Mouse (Mus musculus) WW6 (cell line): ENCODE measurements around the gene Cdk14.
"Not testable (repeated sequence)": the region's sequence is repeated elsewhere in the genome, so short reads cannot be mapped to it uniquely, and the experiment has no call there.

Experiments
- DNase-seq: peaks from one replicate; pipeline ENCODE4 v3.0.0-alpha.2; 2013; ENCODE audit warnings: low read depth, low spot score

Cdk14 gene

GRCm38 (mm10) chr5:4904911-4905310 is 515.2 kb downstream of the Cdk14 start:
- not testable (repeated sequence) for DNase-seq

GRCm38 (mm10) chr5:4898241-4898640 is 521.9 kb downstream of the Cdk14 start:
- no peak for DNase-seq

GRCm38 (mm10) chr5:4894988-4895387 is 525.1 kb downstream of the Cdk14 start:
- no peak for DNase-seq

- DNase-seq: no peak
Measured at GRCm38 (mm10) chr5:4893852-4894207, 526.3 kb downstream of the Cdk14 start.

GRCm38 (mm10) chr5:4893206-4893851 is 526.8 kb downstream of the Cdk14 start:
- no peak for DNase-seq

- DNase-seq: no peak
Measured at GRCm38 (mm10) chr5:4892734-4893133, 527.4 kb downstream of the Cdk14 start.

GRCm38 (mm10) chr5:4891862-4892704 is 528.0 kb downstream of the Cdk14 start:
- no peak for DNase-seq

GRCm38 (mm10) chr5:4887069-4887468 is 533.0 kb downstream of the Cdk14 start:
- no peak for DNase-seq

- no peak for DNase-seq
Measured at GRCm38 (mm10) chr5:4882841-4883240, 537.3 kb downstream of the Cdk14 start.

GRCm38 (mm10) chr5:4880331-4880730 is 539.8 kb downstream of the Cdk14 start:
- no peak for DNase-seq

GRCm38 (mm10) chr5:4878934-4879333 is 541.2 kb downstream of the Cdk14 start:
- DNase-seq: no peak

- DNase-seq: no peak
Measured at GRCm38 (mm10) chr5:4877638-4878037, 542.5 kb downstream of the Cdk14 start.

- no peak for DNase-seq
Measured at GRCm38 (mm10) chr5:4877131-4877631, 542.9 kb downstream of the Cdk14 start.

- no peak for DNase-seq
Measured at GRCm38 (mm10) chr5:4876653-4877091, 543.4 kb downstream of the Cdk14 start.

GRCm38 (mm10) chr5:4870041-4870726 is 549.9 kb downstream of the Cdk14 start:
- DNase-seq: no peak

GRCm38 (mm10) chr5:4868563-4869120 is 551.5 kb downstream of the Cdk14 start:
- DNase-seq: no peak

GRCm38 (mm10) chr5:4867849-4868562 is 552.1 kb downstream of the Cdk14 start:
- DNase-seq: no peak

GRCm38 (mm10) chr5:4866945-4867344 is 553.2 kb downstream of the Cdk14 start:
- no peak for DNase-seq

- DNase-seq: no peak
Measured at GRCm38 (mm10) chr5:4866099-4866498, 554.0 kb downstream of the Cdk14 start.

- DNase-seq: no peak
Measured at GRCm38 (mm10) chr5:4861592-4861991, 558.5 kb downstream of the Cdk14 start.

- no peak for DNase-seq
Measured at GRCm38 (mm10) chr5:4861141-4861540, 559.0 kb downstream of the Cdk14 start.
